9 mouse cellular contexts compared by ENCODE assay signal in genomic region chr19:57150275-57150674, GRCm38 (mm10).
DNase-seq lines count a peak whose midpoint lies in the region; ATAC-seq and TF ChIP-seq lines count a peak whose summit lies in the region.
"Had no signal": no experiment of that assay in that cellular context is flagged by ENCODE, and none has a peak within 500 bp of the region (broad histone marks: within the 10 kb centered on the region; RNA-seq: fewer than 3 reads in every experiment).

No protein-coding gene starts in this region.

- H3K4me1 ChIP-seq in lung, postnatal 0 days (ENCODE audit: insufficient read depth, low read depth, low read length) = no peaks in the 10 kb centered on the region
- H3K4me1 ChIP-seq in midbrain, embryonic 16.5 days (ENCODE audit: control insufficient read depth, insufficient read depth, low read length) = peaks cover 7% of the 10 kb centered on the region

- H3K36me3 ChIP-seq in lung, postnatal 0 days (ENCODE audit: insufficient read depth, low read length) = 0 out of 2 replicates have a peak, but pooled peaks cover 18% of the 10 kb centered on the region
- no peaks in the 10 kb centered on the region for H3K36me3 ChIP-seq in midbrain, embryonic 16.5 days (ENCODE audit: control insufficient read depth, insufficient read depth, low read length)

- peak; percentile 87 for TF ChIP-seq CTCF in layer of hippocampus, adult 2 months (conservative IDR thresholded peaks at IDR 0.05)
- TF ChIP-seq CTCF in Patski (IDR thresholded peaks at IDR 0.05) = peak; percentile 88
- peak; percentile 86 for TF ChIP-seq CTCF in lung, postnatal 0 days (IDR thresholded peaks at IDR 0.05)

- POLR2A ChIA-PET in Patski (lab: Charles Lee) = no interaction called here

- H3K4me3 ChIP-seq in layer of hippocampus, adult 2 months = no peak overlapping the region
- no peak overlapping the region for H3K4me3 ChIP-seq in lung, postnatal 0 days (ENCODE audit: low read depth, low read length)
- no peak overlapping the region for H3K4me3 ChIP-seq in midbrain, embryonic 16.5 days (ENCODE audit: low read depth, low read length)

- H3K27ac ChIP-seq in layer of hippocampus, adult 2 months = no peak overlapping the region
- no peak overlapping the region for H3K27ac ChIP-seq in lung, postnatal 0 days (ENCODE audit: low read length)
- no peak overlapping the region for H3K27ac ChIP-seq in midbrain, embryonic 16.5 days (ENCODE audit: low read length)
- H3K27ac ChIP-seq: macrophage had no signal

- no peak for ATAC-seq in Patski
- ATAC-seq in lung, postnatal 0 days = peak; percentile 50
- no peak for ATAC-seq in midbrain, embryonic 16.5 days

- TF ChIP-seq EP300 in lung, postnatal 0 days (IDR thresholded peaks at IDR 0.05) = no peak

- 33% methylated on average over 1 of the region's 1 CpGs for WGBS in lung, postnatal 0 days
- whole genome bisulfite sequencing in midbrain, embryonic 16.5 days = 62% methylated on average over 1 of the region's 1 CpGs

- CTCF ChIA-PET in Patski (lab: Charles Lee) = interaction anchor here (0.6 to 2.9 kb wide), 9 partner anchors 9 to 192 kb away, joined by 3 to 17 read pairs (median 4); no protein-coding TSS in a partner anchor

- H3K9me3 ChIP-seq in lung, postnatal 0 days (ENCODE audit: low read length) = no peaks in the 10 kb centered on the region
- no peaks in the 10 kb centered on the region for H3K9me3 ChIP-seq in midbrain, embryonic 16.5 days (replicated peaks; ENCODE audit: control insufficient read depth, low read length, poor library complexity, severe bottlenecking)

- H3K4me2 ChIP-seq in lung, postnatal 0 days (replicated peaks; ENCODE audit: low read depth, low read length) = no peak overlapping the region
- H3K4me2 ChIP-seq in midbrain, embryonic 16.5 days (ENCODE audit: low read length) = no peak overlapping the region

- peak in 1 of 2 experiments; percentile 58 for DNase-seq in layer of hippocampus, adult 2 months (ENCODE audit: low spot score in 2 of 2)
- no peak for DNase-seq in layer of hippocampus, adult 8-10 months (ENCODE audit: low spot score in 2 of 2)
- peak; percentile 29 to 61 for DNase-seq in CD8-positive naive resting alpha-beta T cell, adult 2 months (ENCODE audit: low read depth in 2 of 2, low spot score in 2 of 2)
- no peak for DNase-seq in Patski (ENCODE audit: low read depth, low spot score)
- peak; percentile 57 for DNase-seq in embryo, embryonic 10.5 days (ENCODE audit: low spot score)
- peak; percentile 43 for DNase-seq in lung, postnatal 0 days (ENCODE audit: low spot score)
- no peak for DNase-seq in right cerebral cortex, postnatal 14 days

- no peaks in the 10 kb centered on the region for H3K27me3 ChIP-seq in Patski
- no peaks in the 10 kb centered on the region for H3K27me3 ChIP-seq in lung, postnatal 0 days (replicated peaks; ENCODE audit: insufficient read depth, low read length)
- no peaks in the 10 kb centered on the region for H3K27me3 ChIP-seq in midbrain, embryonic 16.5 days (ENCODE audit: control insufficient read depth, insufficient read depth, low read depth, low read length)

- no peak overlapping the region for H3K9ac ChIP-seq in lung, postnatal 0 days (replicated peaks; ENCODE audit: low read depth)
- no peak overlapping the region for H3K9ac ChIP-seq in midbrain, embryonic 16.5 days (ENCODE audit: low read depth, low read length)

- in situ Hi-C loops in Patski (cut with MboI; ENCODE audit: low pct_unique_long_range_greater_than_20kb) = loop anchor here (10.0 kb wide), 1 partner anchor 495 kb away; no protein-coding TSS in a partner anchor

Comparison
In these comparisons a context has a peak if more than half of its experiments do, and no peak if none do; other contexts are left out.
1. DNase-seq: peak in CD8-positive naive resting alpha-beta T cell, adult 2 months (2 of 2), embryo, embryonic 10.5 days (single experiment) and lung, postnatal 0 days (single experiment); none in layer of hippocampus, adult 8-10 months (0 of 2), Patski (single experiment) and right cerebral cortex, postnatal 14 days (single experiment).
2. Peak in every context shown above with its lines, with median percentiles within 50 percentile points of each other: CTCF ChIP-seq.